Mouse (Mus musculus) G1E (cell line): ENCODE results near the gene Ak3. TPM values are rescaled to one million over a fixed set of nuclear protein-coding genes. Genes with fewer than 3 reads are reported as not detected.
"Not testable (repeated sequence)": the region's sequence is repeated elsewhere in the genome, so short reads cannot be mapped to it uniquely, and the experiment has no call there.

ENCODE experiments used
- ATAC-seq: 2 replicates; pipeline ENCODE4 v1.8.0; 2016; ENCODE audit warnings: mild to moderate bottlenecking; ENCODE audit not compliant: insufficient number of reproducible peaks, poor library complexity, low FRiP score, severe bottlenecking; ENCODE audit errors: extremely low read depth
- DNase-seq: peaks from one replicate; pipeline ENCODE4 v3.0.0; 2012; ENCODE audit warnings: low spot score
- H3K27me3 ChIP-seq: 2 replicates; pipeline ENCODE4 v1.6.1; 2012; ENCODE audit warnings: mild to moderate bottlenecking, low read length, inconsistent platforms; ENCODE audit not compliant: insufficient read depth
- H3K36me3 ChIP-seq: replicated peaks from 2 replicates; pipeline ENCODE3; 2012; ENCODE audit warnings: mild to moderate bottlenecking, inconsistent platforms
- H3K4me1 ChIP-seq: 2 replicates; pipeline ENCODE4 v1.6.1; 2012; ENCODE audit warnings: low read depth, low read length, inconsistent platforms, mixed read lengths; ENCODE audit not compliant: insufficient read depth
- H3K4me3 ChIP-seq: 2 replicates; pipeline ENCODE4 v1.5.1; 2012; ENCODE audit warnings: low read depth, mild to moderate bottlenecking, inconsistent platforms, low read length, moderate library complexity, mixed read lengths
- H3K9me3 ChIP-seq: replicated peaks from 2 replicates; pipeline ENCODE4 v1.6.1; 2012; ENCODE audit warnings: inconsistent platforms
- CTCF ChIP-seq: IDR thresholded peaks from 2 replicates; pipeline ENCODE4 v1.5.1; 2012; ENCODE audit warnings: low read depth, low read length, inconsistent platforms, mixed read lengths
- GATA1 ChIP-seq: IDR thresholded peaks from 2 replicates; pipeline ENCODE4 v1.6.1; 2012; ENCODE audit warnings: borderline replicate concordance, low read length, inconsistent platforms, mixed read lengths
- GATA2 ChIP-seq: IDR thresholded peaks from 2 replicates; pipeline ENCODE4 v1.6.1; 2012; ENCODE audit warnings: low read depth, low read length, inconsistent platforms, borderline replicate concordance
- POLR2AphosphoS5 ChIP-seq: IDR thresholded peaks from 2 replicates; pipeline ENCODE4 v1.6.1; 2012; ENCODE audit warnings: low read depth, low read length, inconsistent platforms; ENCODE audit not compliant: insufficient replicate concordance
- TAL1 ChIP-seq: conservative IDR thresholded peaks from 2 replicates; pipeline ENCODE4 v1.6.1; 2012; ENCODE audit warnings: low read depth, low read length, inconsistent platforms, mixed read lengths
- polyA plus RNA-seq: library from polyadenylated mRNA; stranded (reverse); fragments of >175 nt; gene quantifications from 2 replicates; pipeline ENCODE4 v1.2.3, GENCODE M21; 2012
- total RNA-seq, 2 experiments: library from RNA; stranded (forward) in 1 of 2; stranded (reverse) in 1 of 2; fragments of 200-1000 nt in 1 of 2; fragments of >200 nt in 1 of 2; fragmentation: Nextera tagmentation in 1 of 2; gene quantifications; 2 replicates each; pipeline ENCODE4 v1.2.3; 2014 to 2017

The Ak3 gene
- total and polyA plus RNA-seq, 3 experiments = 27.2 to 165 (median 77.6) TPM

DNA sequence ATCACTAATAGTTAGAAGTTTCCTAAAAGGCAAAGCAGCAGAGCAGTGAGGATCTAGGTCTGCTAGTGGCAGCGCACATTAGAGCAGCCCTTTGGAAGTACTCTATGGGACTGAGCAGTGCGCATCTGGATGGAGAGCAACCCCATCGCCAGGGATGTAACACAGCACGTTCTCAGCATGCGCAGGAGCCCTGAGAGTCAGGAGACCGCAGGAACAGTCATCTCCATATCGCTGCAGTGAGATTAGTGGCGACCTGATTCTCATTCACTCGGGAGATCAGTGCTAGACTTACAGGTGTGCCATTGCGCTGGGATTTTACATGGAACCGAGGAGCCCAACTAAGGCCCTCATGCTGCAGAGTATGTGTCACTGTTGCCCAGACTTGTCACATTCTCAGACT, 38.7 kb downstream of the Ak3 start:
- no peak for TF ChIP-seq POLR2AphosphoS5
- no peak for TF ChIP-seq GATA2
- no peak for TF ChIP-seq GATA1
- no peak for TF ChIP-seq TAL1
- no peak for TF ChIP-seq CTCF

DNA sequence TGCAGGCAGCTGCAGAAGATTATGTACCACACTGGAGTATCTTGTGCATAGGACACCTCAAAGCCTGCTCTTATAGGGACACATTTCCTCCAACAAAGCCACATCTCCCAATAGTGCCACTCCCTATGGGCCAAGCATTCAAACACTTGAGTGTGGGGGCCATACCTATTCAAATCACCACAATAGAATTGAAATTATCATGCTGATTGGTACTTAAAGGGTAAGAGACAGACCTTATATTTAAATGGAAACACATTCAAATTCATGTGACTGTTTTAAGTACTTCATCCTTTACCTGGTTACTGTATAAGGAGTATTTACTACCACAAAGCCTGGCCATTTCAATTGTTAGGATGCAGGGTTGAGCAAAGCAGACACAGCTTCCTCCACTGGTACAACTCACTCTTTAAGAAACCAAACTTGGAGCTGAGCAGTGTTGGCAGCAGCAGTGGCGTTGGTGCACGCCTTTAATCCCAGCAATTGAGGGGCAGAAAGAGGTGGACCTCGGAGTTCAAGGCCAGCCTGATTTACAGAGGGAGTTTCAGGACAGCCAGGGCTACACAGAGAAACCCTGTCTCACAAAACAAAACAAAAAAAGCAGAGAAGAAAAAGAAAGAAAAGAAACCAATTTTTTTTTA, 39.6 kb downstream of the Ak3 start:
- Histone ChIP-seq H3K4me1 (no peaks in the 10 kb centered on the region; the same call in 1 of the 2 replicates), H3K4me3 (no peak overlapping the region), H3K36me3 (peaks cover 77% of the 10 kb centered on the region), H3K9me3 (no peaks in the 10 kb centered on the region), H3K27me3 (no peaks in the 10 kb centered on the region)
- TF ChIP-seq CTCF (no peak), POLR2AphosphoS5 (no peak), GATA2 (no peak), TAL1 (no peak), GATA1 (no peak)
- ATAC-seq (no peak), DNase-seq (no peak)

More for the DNA sequence above, 38.7 kb downstream of the Ak3 start:
- ATAC-seq = no peak
- Histone ChIP-seq H3K4me1 (no peaks in the 10 kb centered on the region; the same call in 1 of the 2 replicates), H3K9me3 (no peaks in the 10 kb centered on the region), H3K36me3 (peaks cover 85% of the 10 kb centered on the region), H3K27me3 (no peaks in the 10 kb centered on the region), H3K4me3 (no peak overlapping the region)
- no peak for DNase-seq

DNA sequence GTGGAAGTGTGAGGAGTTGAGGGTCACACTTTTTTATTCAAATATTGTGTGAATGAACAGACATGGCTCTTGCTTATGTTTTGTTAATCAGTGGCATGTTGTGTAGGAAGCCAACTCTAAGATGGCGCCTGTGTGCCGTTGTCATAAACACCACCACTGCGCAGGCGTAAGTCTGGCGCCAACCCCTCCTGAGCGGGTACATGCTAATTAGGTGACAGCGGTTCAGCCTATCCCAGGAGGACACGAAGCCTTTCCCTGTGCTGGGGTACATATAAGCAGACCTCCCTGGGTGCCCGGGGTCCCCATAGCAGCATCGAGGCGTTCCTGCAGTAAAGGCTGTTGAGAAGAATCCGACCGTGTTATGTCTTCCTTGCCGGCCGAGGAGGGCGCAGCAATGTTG, 47.4 kb downstream of the Ak3 start:
- H3K9me3 ChIP-seq, H3K4me3 ChIP-seq, H3K27me3 ChIP-seq, ATAC-seq, DNase-seq: not testable (repeated sequence)
- H3K36me3 ChIP-seq = peaks cover 77% of the 10 kb centered on the region
- peaks cover 11% of the 10 kb centered on the region for H3K4me1 ChIP-seq

DNA sequence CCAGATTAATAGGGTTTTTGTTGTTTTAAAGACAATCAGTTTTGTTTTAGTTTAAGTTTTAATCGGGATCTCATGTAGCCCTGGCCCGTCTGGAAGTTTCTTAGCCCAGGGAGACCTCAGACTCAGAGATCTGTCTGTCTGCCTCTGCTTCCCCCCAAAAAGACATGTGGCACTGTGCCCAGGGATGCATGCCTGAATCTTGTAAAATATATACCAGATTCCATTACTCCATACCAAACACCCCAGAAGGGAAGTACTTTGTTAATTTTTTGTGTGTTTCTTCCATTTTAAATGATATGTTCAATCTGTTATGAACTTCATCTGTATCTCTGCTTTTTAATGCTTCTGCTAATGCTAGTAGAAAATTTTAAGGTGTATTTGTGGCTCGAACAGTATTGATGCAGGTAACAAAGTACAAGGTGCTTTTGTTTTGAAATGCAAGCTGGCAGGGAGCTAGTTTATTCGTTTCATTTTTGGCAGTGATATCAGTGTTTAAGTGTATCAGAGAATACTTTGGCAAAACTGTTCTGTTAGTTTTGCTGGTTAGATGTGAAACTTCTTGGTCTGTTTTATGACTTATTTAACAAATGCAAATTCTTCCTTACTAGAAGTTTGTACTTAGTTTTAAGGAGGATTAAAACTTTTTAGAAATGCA, 49.7 kb downstream of the Ak3 start:
- Histone ChIP-seq H3K36me3 (peaks cover 87% of the 10 kb centered on the region), H3K4me1 (peaks cover 11% of the 10 kb centered on the region), H3K4me3 (no peak overlapping the region), H3K27me3 (no peaks in the 10 kb centered on the region), H3K9me3 (no peaks in the 10 kb centered on the region)
- TF ChIP-seq TAL1 (no peak), CTCF (no peak), POLR2AphosphoS5 (no peak), GATA2 (no peak), GATA1 (no peak)
- no peak for ATAC-seq
- DNase-seq = no peak

DNA sequence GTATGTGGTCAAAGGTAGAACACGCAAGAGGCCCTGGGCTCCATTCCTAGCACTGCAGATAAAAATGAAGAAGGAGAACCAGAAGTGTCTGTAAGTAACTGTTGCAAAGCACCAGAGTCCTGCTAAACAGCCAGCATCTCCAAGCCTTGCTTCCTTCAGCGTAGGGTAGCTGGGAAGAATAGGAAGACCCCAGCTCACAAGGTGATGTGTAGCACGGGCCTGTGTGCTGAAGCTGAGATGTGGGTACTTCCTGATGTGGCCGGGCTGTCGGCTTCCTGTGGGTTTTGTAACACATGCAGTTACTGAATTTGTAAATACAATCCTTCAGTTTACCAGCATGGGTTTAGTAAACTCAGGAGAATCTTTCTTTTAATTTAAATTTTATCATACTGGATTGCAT, 52.4 kb downstream of the Ak3 start:
- DNase-seq = no peak
- Histone ChIP-seq H3K36me3 (peaks cover 64% of the 10 kb centered on the region), H3K4me3 (no peak overlapping the region), H3K27me3 (no peaks in the 10 kb centered on the region), H3K9me3 (no peaks in the 10 kb centered on the region), H3K4me1 (peaks cover 22% of the 10 kb centered on the region)
- TF ChIP-seq CTCF (no peak), GATA1 (no peak), GATA2 (no peak), POLR2AphosphoS5 (no peak), TAL1 (no peak)
- ATAC-seq = no peak

DNA sequence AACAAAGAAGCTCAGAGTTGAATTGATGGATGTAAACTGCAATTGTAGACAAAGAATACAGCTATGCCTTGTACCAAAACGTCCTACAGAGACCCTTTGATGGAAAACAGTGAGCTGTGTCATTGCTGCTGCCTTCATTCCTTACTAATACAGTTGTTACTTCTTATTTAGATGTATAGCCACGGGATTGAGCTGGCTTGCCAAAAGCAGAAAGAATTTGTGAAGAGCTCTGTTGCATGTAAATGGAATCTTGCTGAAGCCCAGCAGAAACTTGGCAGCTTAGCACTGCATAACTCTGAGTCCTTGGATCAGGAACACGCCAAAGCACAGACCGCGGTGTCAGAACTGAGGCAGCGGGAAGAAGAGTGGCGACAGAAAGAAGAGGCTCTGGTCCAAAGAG, 52.9 kb downstream of the Ak3 start:
- H3K36me3 ChIP-seq = peaks cover 60% of the 10 kb centered on the region

DNA sequence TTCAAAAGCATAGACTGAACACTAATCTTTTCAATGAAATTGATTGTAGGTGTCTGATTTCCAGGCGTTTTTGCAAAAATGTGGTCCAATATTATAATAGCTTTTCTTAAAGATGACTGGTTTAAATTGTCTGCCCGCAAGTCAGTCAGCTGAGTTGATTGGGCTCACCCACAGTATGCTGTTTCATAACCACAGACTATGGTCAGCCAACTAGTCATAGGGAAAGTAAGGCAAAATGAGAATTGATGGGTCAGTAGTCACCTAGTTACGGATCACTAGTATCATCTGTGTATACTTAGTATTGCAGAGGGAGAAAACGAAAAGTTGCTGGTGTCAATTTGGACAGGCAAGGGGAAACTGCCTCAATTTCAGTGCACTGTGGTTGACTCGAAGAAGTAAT, 56.4 kb downstream of the Ak3 start:
- no peak for DNase-seq
- Histone ChIP-seq H3K9me3 (no peaks in the 10 kb centered on the region), H3K4me1 (peaks cover 35% of the 10 kb centered on the region), H3K36me3 (peaks cover 36% of the 10 kb centered on the region), H3K4me3 (peak overlapping the region; percentile 98; the same call in 1 of the 2 replicates), H3K27me3 (no peaks in the 10 kb centered on the region)
- ATAC-seq = no peak
- no peak for TF ChIP-seq TAL1
- no peak for TF ChIP-seq POLR2AphosphoS5
- no peak for TF ChIP-seq GATA1
- TF ChIP-seq GATA2 = no peak
- no peak for TF ChIP-seq CTCF

More for the DNA sequence above, 52.9 kb downstream of the Ak3 start:
- TF ChIP-seq CTCF = no peak
- TF ChIP-seq GATA1 = no peak
- no peak for TF ChIP-seq POLR2AphosphoS5
- TF ChIP-seq TAL1 = no peak
- TF ChIP-seq GATA2 = no peak
- H3K4me3 ChIP-seq = no peak overlapping the region
- ATAC-seq = no peak
- no peaks in the 10 kb centered on the region for H3K27me3 ChIP-seq
- no peaks in the 10 kb centered on the region for H3K9me3 ChIP-seq
- H3K4me1 ChIP-seq = peaks cover 24% of the 10 kb centered on the region
- no peak for DNase-seq
